Mouse (Mus musculus) embryonic facial prominence, embryonic 11.5 days (tissue): Measurements from ENCODE around the gene Rbsn. TPM values are rescaled to one million over a fixed set of nuclear protein-coding genes. Genes with fewer than 3 reads are reported as not detected.

Experiments used
- ATAC-seq: fragments of 200-750 bp; cut with Nextera tagmentation; replicated peaks from 2 replicates; pipeline ENCODE4 v1.8.0; 2017; ENCODE audit warnings: low read depth; ENCODE audit not compliant: insufficient number of reproducible peaks, low FRiP score, low TSS enrichment
- DNase-seq: peaks from one replicate; pipeline ENCODE4 v3.0.0-alpha.2; 2015; ENCODE audit warnings: low spot score
- H3K27ac ChIP-seq: fragments of 300-500 bp; sonication (generic); replicated peaks from 2 replicates; pipeline ENCODE4 v1.5.1; 2014; ENCODE audit warnings: mild to moderate bottlenecking, low read depth, low read length, control low read depth
- H3K27me3 ChIP-seq: fragments of 300-500 bp; sonication (generic); 2 replicates; pipeline ENCODE4 v1.6.1; 2014; ENCODE audit warnings: mild to moderate bottlenecking, low read length, moderate library complexity, mixed read lengths; ENCODE audit not compliant: control insufficient read depth, insufficient read depth
- H3K36me3 ChIP-seq: fragments of 300-500 bp; sonication (generic); replicated peaks from 2 replicates; pipeline ENCODE4 v1.6.1; 2014; ENCODE audit warnings: low read depth, mild to moderate bottlenecking, low read length, moderate library complexity, mixed read lengths; ENCODE audit not compliant: control insufficient read depth, insufficient read depth
- H3K4me1 ChIP-seq: fragments of 300-500 bp; sonication (generic); 2 replicates; pipeline ENCODE4 v1.6.1; 2014; ENCODE audit warnings: low read length, mixed read lengths; ENCODE audit not compliant: control insufficient read depth, insufficient read depth
- H3K4me2 ChIP-seq: fragments of 300-500 bp; sonication (generic); 2 replicates; pipeline ENCODE4 v1.6.1; 2014; ENCODE audit warnings: low read depth, mild to moderate bottlenecking, control low read depth, low read length, moderate library complexity
- H3K4me3 ChIP-seq: fragments of 300-500 bp; sonication (generic); 2 replicates; pipeline ENCODE4 v1.5.1; 2014; ENCODE audit warnings: low read depth, low read length, control low read depth
- H3K9ac ChIP-seq: fragments of 300-500 bp; sonication (generic); replicated peaks from 2 replicates; pipeline ENCODE4 v1.6.1; 2014; ENCODE audit warnings: mild to moderate bottlenecking, control low read depth, low read length
- H3K9me3 ChIP-seq: fragments of 300-500 bp; sonication (generic); replicated peaks from 2 replicates; pipeline ENCODE4 v1.6.1; 2016; ENCODE audit warnings: mild to moderate bottlenecking, low read length, inconsistent platforms, mixed read lengths; ENCODE audit not compliant: control insufficient read depth
- WGBS: fragments of 180-500 bp; shearing (Covaris S2); extraction: QIAGEN DNeasy Blood & Tissue Kit; methylation state at CpG from one replicate; pipeline ENCODE4 v1.1.7; 2014; 5-methylcytosine and 5-hydroxymethylcytosine counted together
- polyA plus RNA-seq: library from polyadenylated mRNA; unstranded; fragments of >200 nt; fragmentation: Nextera tagmentation; extraction: Ambion mirVana; gene quantifications from 2 replicates; pipeline ENCODE4 v1.2.1, GENCODE M21; 2014

Gene Rbsn
- polyA plus RNA-seq, 1 experiment from 2014 or later = 15.9 TPM

- Histone ChIP-seq H3K27ac (no peak overlapping the region), H3K36me3 (no peaks in the 10 kb centered on the region), H3K4me2 (no peak overlapping the region), H3K4me3 (no peak overlapping the region), H3K4me1 (no peaks in the 10 kb centered on the region), H3K27me3 (no peaks in the 10 kb centered on the region), H3K9me3 (no peaks in the 10 kb centered on the region), H3K9ac (no peak overlapping the region)
- 76% methylated on average over 6 of the region's 6 CpGs for WGBS
- ATAC-seq = no peak
- DNase-seq = no peak
Measured at GRCm38 (mm10) chr6:92221604-92222003, 6.9 kb upstream of the Rbsn start.

- ATAC-seq (no peak), DNase-seq (peak; percentile 50)
- no peak overlapping the region for H3K4me2 ChIP-seq
- no peaks in the 10 kb centered on the region for H3K4me1 ChIP-seq
- no peaks in the 10 kb centered on the region for H3K27me3 ChIP-seq
- H3K9ac ChIP-seq = no peak overlapping the region
- H3K27ac ChIP-seq = no peak overlapping the region
- no peaks in the 10 kb centered on the region for H3K36me3 ChIP-seq
- H3K4me3 ChIP-seq = no peak overlapping the region
- no peaks in the 10 kb centered on the region for H3K9me3 ChIP-seq
- 50% methylated on average over 3 of the region's 3 CpGs for WGBS
Measured at GRCm38 (mm10) chr6:92219445-92219844, 4.7 kb upstream of the Rbsn start.

GRCm38 (mm10) chr6:92214055-92214772 is 511 bp downstream of the Rbsn start:
- peak overlapping the region; percentile 93 for H3K9ac ChIP-seq
- H3K36me3 ChIP-seq = no peaks in the 10 kb centered on the region
- DNase-seq = no peak
- H3K4me3 ChIP-seq = peak overlapping the region; percentile 98
- WGBS = under 1% methylated on average over 48 of the region's 48 CpGs
- peaks cover 2% of the 10 kb centered on the region; the same call in 1 of the 2 replicates for H3K4me1 ChIP-seq
- H3K27me3 ChIP-seq = no peaks in the 10 kb centered on the region
- H3K27ac ChIP-seq = 0 out of 2 replicates have a peak overlapping the region, but pooled peaks have one; percentile 28
- peak overlapping the region; percentile 86 for H3K4me2 ChIP-seq
- no peaks in the 10 kb centered on the region for H3K9me3 ChIP-seq
- peak; percentile 24; the same call in 1 of the 2 replicates for ATAC-seq

- Histone ChIP-seq H3K9ac (no peak overlapping the region), H3K4me2 (no peak overlapping the region), H3K27ac (no peak overlapping the region), H3K27me3 (no peaks in the 10 kb centered on the region), H3K4me3 (no peak overlapping the region), H3K4me1 (no peaks in the 10 kb centered on the region), H3K36me3 (peaks cover 3% of the 10 kb centered on the region), H3K9me3 (no peaks in the 10 kb centered on the region)
- ATAC-seq (no peak), DNase-seq (no peak)
- 94% methylated on average over 8 of the region's 8 CpGs for WGBS
Measured at GRCm38 (mm10) chr6:92199414-92199813, 15.3 kb downstream of the Rbsn start.

GRCm38 (mm10) chr6:92184178-92184577 is 30.5 kb downstream of the Rbsn start:
- peaks cover 2% of the 10 kb centered on the region; the same call in 1 of the 2 replicates for H3K36me3 ChIP-seq
- ATAC-seq = peak; percentile 36
- H3K4me1 ChIP-seq = no peaks in the 10 kb centered on the region
- peak overlapping the region; percentile 82 for H3K4me3 ChIP-seq
- peak overlapping the region; percentile 66 for H3K4me2 ChIP-seq
- H3K27ac ChIP-seq = no peak overlapping the region
- H3K9ac ChIP-seq = peak overlapping the region; percentile 77
- DNase-seq = no peak
- H3K9me3 ChIP-seq = no peaks in the 10 kb centered on the region
- no peaks in the 10 kb centered on the region for H3K27me3 ChIP-seq
- WGBS = 7% methylated on average over 10 of the region's 10 CpGs

GRCm38 (mm10) chr6:92183621-92184131 is 31.0 kb downstream of the Rbsn start, which contains the start of gene Mrps25:
Gene Mrps25 (minus strand): TSS chr6:92184033.
- no peaks in the 10 kb centered on the region for H3K27me3 ChIP-seq
- DNase-seq (peak; percentile 88), ATAC-seq (peak; percentile 89)
- no peaks in the 10 kb centered on the region for H3K4me1 ChIP-seq
- peaks cover 2% of the 10 kb centered on the region; the same call in 1 of the 2 replicates for H3K36me3 ChIP-seq
- H3K27ac ChIP-seq = no peak within 1 kb of the TSS
- H3K9ac ChIP-seq = peak within 1 kb of the TSS; percentile 77
- WGBS = under 1% methylated on average over 42 of the region's 42 CpGs
- H3K9me3 ChIP-seq = no peaks in the 10 kb centered on the region
- H3K4me2 ChIP-seq = peak within 1 kb of the TSS; percentile 72
- H3K4me3 ChIP-seq = peak within 1 kb of the TSS; percentile 82

GRCm38 (mm10) chr6:92176450-92176849 is 38.3 kb downstream of the Rbsn start:
- 84% methylated on average over 1 of the region's 1 CpGs for WGBS
- Histone ChIP-seq H3K9me3 (no peaks in the 10 kb centered on the region), H3K27me3 (no peaks in the 10 kb centered on the region), H3K4me3 (no peak overlapping the region), H3K4me2 (no peak overlapping the region), H3K9ac (no peak overlapping the region), H3K27ac (no peak overlapping the region), H3K36me3 (peaks cover 11% of the 10 kb centered on the region), H3K4me1 (no peaks in the 10 kb centered on the region)
- no peak for DNase-seq
- no peak for ATAC-seq

- Histone ChIP-seq H3K4me2 (no peak overlapping the region), H3K36me3 (peaks cover 8% of the 10 kb centered on the region), H3K4me1 (no peaks in the 10 kb centered on the region), H3K9me3 (no peaks in the 10 kb centered on the region), H3K4me3 (no peak overlapping the region), H3K9ac (no peak overlapping the region), H3K27ac (no peak overlapping the region), H3K27me3 (no peaks in the 10 kb centered on the region)
- DNase-seq = no peak
- 100% methylated on average over 1 of the region's 1 CpGs for WGBS
- ATAC-seq = no peak
Measured at GRCm38 (mm10) chr6:92162724-92163123, 52.0 kb downstream of the Rbsn start.
